Mouse (Mus musculus) myocyte (in vitro differentiated cells): ENCODE results near the gene Dhrs13. TPM values are rescaled to one million over a fixed set of nuclear protein-coding genes. Genes with fewer than 3 reads are reported as not detected.
A peak's percentile ranks its signal among the peaks of the same experiment; 100 is the strongest.

Experiments used
- H3K27me3 ChIP-seq: one replicate; pipeline ENCODE4 v1.6.1; 2011; ENCODE audit not compliant: control insufficient read depth, insufficient read depth, insufficient read length
- H3K36me3 ChIP-seq: one replicate; pipeline ENCODE4 v1.6.1; 2011; ENCODE audit not compliant: control insufficient read depth, insufficient read depth
- H3K4me2 ChIP-seq: one replicate; pipeline ENCODE4 v1.6.1; 2011; ENCODE audit warnings: low read depth, control low read depth
- H3K4me3 ChIP-seq: one replicate; pipeline ENCODE4 v1.5.1; 2011; ENCODE audit warnings: mild to moderate bottlenecking, control low read depth, moderate library complexity
- H3K79me2 ChIP-seq: one replicate; pipeline ENCODE4 v1.6.1; 2011; ENCODE audit not compliant: control insufficient read depth, insufficient read depth
- H3ac ChIP-seq: one replicate; pipeline ENCODE4 v1.6.1; 2011; ENCODE audit not compliant: control insufficient read depth, insufficient read length
- CEBPB ChIP-seq: IDR thresholded peaks from 2 replicates; pipeline ENCODE4 v1.6.1; 2011; ENCODE audit warnings: mild to moderate bottlenecking, moderate library complexity; ENCODE audit not compliant: poor library complexity, insufficient read depth, severe bottlenecking
- E2F4 ChIP-seq: IDR thresholded peaks from one replicate; pipeline ENCODE4 v1.6.1; 2011; ENCODE audit warnings: mild to moderate bottlenecking, control low read depth, moderate library complexity; ENCODE audit not compliant: insufficient read depth
- MAX ChIP-seq: IDR thresholded peaks from one replicate; pipeline ENCODE4 v1.6.1; 2011; ENCODE audit warnings: low read depth, mild to moderate bottlenecking, control low read depth
- MYOD1 ChIP-seq, 3 experiments: IDR thresholded peaks; one replicate each; pipeline ENCODE4 v1.6.1; 2011; ENCODE audit warnings: control low read depth in 2 of 3, low read depth in 2 of 3, mild to moderate bottlenecking in 2 of 3, moderate library complexity in 1 of 3; ENCODE audit not compliant: insufficient read length in 2 of 3, control insufficient read depth in 1 of 3
- MYOG ChIP-seq, 3 experiments: IDR thresholded peaks; one replicate each; pipeline ENCODE4 v1.6.1; 2011; ENCODE audit warnings: control low read depth in 2 of 3, low read depth in 2 of 3, mild to moderate bottlenecking in 2 of 3; ENCODE audit not compliant: insufficient read length in 2 of 3, control insufficient read depth in 1 of 3, insufficient read depth in 1 of 3
- POLR2A ChIP-seq: IDR thresholded peaks from one replicate; pipeline ENCODE4 v1.6.1; 2011; ENCODE audit warnings: low read depth, mild to moderate bottlenecking, control low read depth, moderate library complexity; ENCODE audit not compliant: insufficient read length
- POLR2AphosphoS2 ChIP-seq: IDR thresholded peaks from one replicate; pipeline ENCODE4 v1.6.1; 2011; ENCODE audit warnings: low read depth, control low read depth; ENCODE audit not compliant: insufficient read length
- REST ChIP-seq: IDR thresholded peaks from one replicate; pipeline ENCODE4 v1.6.1; 2011; ENCODE audit warnings: mild to moderate bottlenecking, control low read depth, moderate library complexity; ENCODE audit not compliant: insufficient read depth, insufficient read length
- SRF ChIP-seq: IDR thresholded peaks from one replicate; pipeline ENCODE4 v1.6.1; 2011; ENCODE audit warnings: low read depth; ENCODE audit not compliant: control insufficient read depth, insufficient read length
- TCF12 ChIP-seq: IDR thresholded peaks from one replicate; pipeline ENCODE4 v1.6.1; 2011; ENCODE audit warnings: mild to moderate bottlenecking, control low read depth; ENCODE audit not compliant: poor library complexity, insufficient read depth, severe bottlenecking
- TCF3 ChIP-seq: IDR thresholded peaks from one replicate; pipeline ENCODE4 v1.6.1; 2011; ENCODE audit warnings: low read depth, control low read depth; ENCODE audit not compliant: insufficient read length
- USF1 ChIP-seq: IDR thresholded peaks from one replicate; pipeline ENCODE4 v1.6.1; 2011; ENCODE audit warnings: low read depth, mild to moderate bottlenecking, control low read depth, moderate library complexity
- polyA plus RNA-seq: library from polyadenylated mRNA; unstranded; fragments of >200 nt; fragmentation: generic; extraction: Trizol; gene quantifications from one replicate; pipeline ENCODE4 v1.2.1, GENCODE M21; 2012; ENCODE audit warnings: missing spikeins

Dhrs13 gene
- 10.0 TPM for polyA plus RNA-seq

DNA sequence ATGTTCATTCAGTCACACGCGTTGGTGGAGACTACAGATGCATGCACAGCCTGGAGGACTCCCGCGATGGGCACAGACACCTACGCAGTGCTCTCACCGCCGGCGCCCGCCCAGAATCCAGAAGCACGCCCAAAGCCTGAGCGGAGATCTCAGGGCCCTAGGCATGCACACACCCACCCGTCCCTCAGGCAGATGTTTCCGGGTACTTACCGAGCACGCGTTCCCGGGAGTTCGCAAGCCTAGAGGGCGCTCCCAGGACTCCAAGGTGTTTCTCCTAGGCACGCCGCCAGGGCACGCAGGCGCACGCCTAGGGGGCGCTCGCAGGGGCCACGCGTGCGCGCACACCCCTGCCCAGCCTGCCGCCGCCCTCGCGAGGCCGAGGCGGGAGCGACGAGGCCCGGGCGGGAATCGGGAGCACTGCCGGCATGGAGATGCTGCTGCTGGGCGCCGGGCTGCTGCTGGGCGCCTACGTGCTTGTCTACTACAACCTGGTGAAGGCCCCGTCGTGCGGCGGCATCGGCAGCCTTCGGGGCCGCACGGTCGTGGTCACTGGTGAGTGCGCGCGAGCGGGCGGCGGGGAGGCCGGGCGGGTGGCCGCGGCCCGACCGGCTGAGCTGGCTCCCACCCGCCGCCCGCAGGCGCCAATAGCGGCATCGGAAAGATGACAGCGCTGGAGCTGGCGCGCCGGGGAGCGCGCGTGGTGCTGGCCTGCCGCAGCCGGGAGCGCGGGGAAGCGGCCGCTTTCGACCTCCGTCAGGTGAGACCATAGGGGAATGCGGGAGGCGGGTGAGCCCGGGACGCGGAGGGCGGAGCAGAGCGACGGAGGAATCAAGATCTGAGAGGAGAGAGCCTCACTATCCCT is at the start of gene Dhrs13:
TSS of gene Dhrs13 (plus strand) at position 334 of the 862 bp plus-strand sequence.
- TF ChIP-seq SRF (peak; percentile 75), POLR2AphosphoS2 (peak; percentile 79), TCF12 (no peak), MYOD1 (IDR thresholded peaks at IDR 0.05; ENCODE audit: control insufficient read depth in 1 of 3, insufficient read length in 2 of 3, low read depth in 2 of 3) (peak in 1 of 3 experiments; percentile 61), CEBPB (no peak), MAX (peak; percentile 88), POLR2A (peak; percentile 86), TCF3 (no peak), E2F4 (peak; percentile 20), REST (no peak), USF1 (no peak), MYOG (IDR thresholded peaks at IDR 0.05; ENCODE audit: control insufficient read depth in 1 of 3, insufficient read depth in 1 of 3, insufficient read length in 2 of 3, low read depth in 2 of 3) (peak in 2 of 3 experiments; percentile 30 to 72)
- Histone ChIP-seq H3ac (peak within 1 kb of the TSS; percentile 47), H3K36me3 (peaks cover 16% of the 10 kb centered on the region), H3K79me2 (peaks cover under 1% of the 10 kb centered on the region), H3K4me3 (peak within 1 kb of the TSS; percentile 27), H3K27me3 (no peaks in the 10 kb centered on the region), H3K4me2 (peak within 1 kb of the TSS; percentile 95)

GRCm38 (mm10) chr11:77982441-77982905 is 49.6 kb upstream of the Dhrs13 start, which contains the start of gene Phf12:
TSS of gene Phf12 (plus strand) at chr11:77982754.
- H3K27me3 ChIP-seq = peaks cover 18% of the 10 kb centered on the region
- peak within 1 kb of the TSS; percentile 99 for H3K4me3 ChIP-seq
- H3ac ChIP-seq = peak within 1 kb of the TSS; percentile 63
- H3K4me2 ChIP-seq = peak within 1 kb of the TSS; percentile 83
- peaks cover 10% of the 10 kb centered on the region for H3K36me3 ChIP-seq
- no peak for TF ChIP-seq MAX
- TF ChIP-seq USF1 = no peak
- TF ChIP-seq E2F4 = peak; percentile 5
- no peak for TF ChIP-seq TCF3
- peak in 1 of 3 experiments; percentile 54 for TF ChIP-seq MYOD1 (IDR thresholded peaks at IDR 0.05; ENCODE audit: control insufficient read depth in 1 of 3, insufficient read length in 2 of 3, low read depth in 2 of 3)
- peak; percentile 71 for TF ChIP-seq POLR2A
- TF ChIP-seq CEBPB = no peak
- TF ChIP-seq MYOG (IDR thresholded peaks at IDR 0.05; ENCODE audit: control insufficient read depth in 1 of 3, insufficient read depth in 1 of 3, insufficient read length in 2 of 3, low read depth in 2 of 3) = peak in 1 of 3 experiments; percentile 69
- peak; percentile 64 for TF ChIP-seq POLR2AphosphoS2
- TF ChIP-seq REST = no peak
- no peak for TF ChIP-seq TCF12
- peak; percentile 32 for TF ChIP-seq SRF
- H3K79me2 ChIP-seq = peaks cover 46% of the 10 kb centered on the region

DNA sequence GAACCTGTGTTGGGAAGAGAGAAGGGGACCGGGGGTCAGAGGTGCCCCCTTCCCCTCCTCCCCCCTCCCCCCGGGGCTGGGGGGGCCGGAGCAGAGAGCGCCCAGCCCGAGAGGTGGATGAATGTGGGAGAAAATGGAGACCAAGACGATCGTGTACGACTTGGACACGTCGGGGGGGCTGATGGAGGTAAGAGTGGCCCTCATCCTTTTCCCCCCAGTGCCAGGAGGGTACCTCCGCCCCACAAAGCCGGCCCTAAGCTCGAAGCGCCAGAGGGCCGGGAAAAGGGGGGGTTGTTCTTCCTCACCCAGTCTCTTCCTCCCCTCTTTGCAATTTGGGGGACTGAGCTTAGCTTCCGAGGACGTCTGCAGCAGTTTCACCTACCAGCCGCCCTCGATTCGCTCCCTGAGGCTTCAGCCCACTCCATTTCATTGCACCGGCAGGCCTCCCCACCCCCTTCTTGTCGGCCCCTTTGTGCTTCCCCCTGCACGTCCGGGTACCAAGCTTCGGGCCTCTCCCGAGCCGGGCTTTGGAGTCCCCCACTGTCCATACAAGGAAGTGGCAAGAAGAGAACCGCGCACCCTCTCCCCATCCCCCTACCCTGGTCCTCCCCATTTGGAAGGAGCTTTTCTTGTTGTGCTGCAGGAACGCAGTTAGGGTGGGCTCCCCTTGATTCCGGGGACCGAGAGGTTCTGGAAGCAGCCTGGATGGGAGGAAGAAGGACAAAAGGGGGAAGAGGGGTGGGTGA is 48.7 kb upstream of the Dhrs13 start:
- Histone ChIP-seq H3K4me3 (peak overlapping the region; percentile 99), H3K79me2 (peaks cover 55% of the 10 kb centered on the region), H3K36me3 (peaks cover 12% of the 10 kb centered on the region), H3K4me2 (peak overlapping the region; percentile 71), H3K27me3 (peaks cover 9% of the 10 kb centered on the region), H3ac (peak overlapping the region; percentile 63)
- TF ChIP-seq MYOG (IDR thresholded peaks at IDR 0.05; ENCODE audit: control insufficient read depth in 1 of 3, insufficient read depth in 1 of 3, insufficient read length in 2 of 3, low read depth in 2 of 3) = no peak
- TF ChIP-seq USF1 = no peak
- TF ChIP-seq POLR2A = no peak

DNA sequence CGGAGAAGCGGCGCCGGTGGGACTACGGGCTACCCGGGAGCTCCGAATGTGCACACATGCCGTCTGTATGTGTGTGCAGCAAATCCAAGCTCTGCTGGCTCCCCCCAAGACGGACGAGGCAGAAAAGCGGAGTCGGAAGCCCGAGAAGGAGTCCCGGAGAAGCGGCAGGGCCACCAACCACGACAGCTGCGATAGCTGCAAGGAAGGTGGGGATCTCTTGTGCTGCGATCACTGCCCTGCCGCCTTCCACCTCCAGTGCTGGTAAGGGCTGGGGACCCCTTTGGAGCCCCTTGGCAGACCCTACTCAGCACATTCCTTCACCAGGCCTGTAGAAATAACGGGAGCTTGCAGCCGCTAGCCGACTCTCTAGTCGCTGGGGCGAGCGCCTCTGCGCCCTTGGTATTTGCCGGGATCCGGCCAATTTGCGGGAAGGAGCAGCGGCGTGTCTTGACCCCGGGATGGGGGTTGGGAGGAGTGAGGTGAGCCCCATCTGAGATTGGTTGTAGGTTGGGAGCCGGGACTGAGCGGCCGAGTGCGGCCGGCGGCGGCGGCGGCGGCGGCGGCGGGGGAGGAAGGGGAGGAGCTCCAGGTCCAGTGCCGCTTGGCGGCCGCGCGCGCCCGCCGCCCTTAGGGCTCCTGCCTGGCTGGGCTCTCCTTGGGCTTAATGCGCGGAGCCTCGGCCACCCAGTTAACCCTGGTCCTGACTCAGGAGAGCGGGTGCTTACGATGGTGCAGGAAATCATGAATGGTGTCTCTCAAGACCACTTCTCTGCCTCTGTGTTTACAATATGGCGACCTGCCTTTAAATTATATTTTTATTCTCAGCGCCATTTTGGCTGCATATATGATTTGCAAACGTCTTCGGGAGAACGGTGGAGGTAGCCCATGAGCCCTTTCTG is 47.9 kb upstream of the Dhrs13 start:
- H3ac ChIP-seq = peak overlapping the region; percentile 63
- H3K4me3 ChIP-seq = peak overlapping the region; percentile 99
- H3K36me3 ChIP-seq = peaks cover 17% of the 10 kb centered on the region
- TF ChIP-seq POLR2AphosphoS2 = peak; percentile 58
- peak in 1 of 3 experiments; percentile 31 for TF ChIP-seq MYOD1 (IDR thresholded peaks at IDR 0.05; ENCODE audit: control insufficient read depth in 1 of 3, insufficient read length in 2 of 3, low read depth in 2 of 3)
- TF ChIP-seq CEBPB = no peak
- peak; percentile 50 for TF ChIP-seq POLR2A
- TF ChIP-seq MYOG (IDR thresholded peaks at IDR 0.05; ENCODE audit: control insufficient read depth in 1 of 3, insufficient read depth in 1 of 3, insufficient read length in 2 of 3, low read depth in 2 of 3) = peak in 2 of 3 experiments; percentile 31 to 60
- H3K4me2 ChIP-seq = peak overlapping the region; percentile 79
- H3K79me2 ChIP-seq = peaks cover 62% of the 10 kb centered on the region
- peaks cover under 1% of the 10 kb centered on the region for H3K27me3 ChIP-seq
